Mouse (Mus musculus): ENCODE data around the gene Cryaa. TPM values are rescaled to one million over a fixed set of nuclear protein-coding genes. Genes with fewer than 3 reads are reported as not detected.

The Cryaa gene
- not detected for total RNA-seq (2021)
- long read RNA-seq, experiment 1: 0 reads
- long read RNA-seq, experiment 2: 0 reads

DNA sequence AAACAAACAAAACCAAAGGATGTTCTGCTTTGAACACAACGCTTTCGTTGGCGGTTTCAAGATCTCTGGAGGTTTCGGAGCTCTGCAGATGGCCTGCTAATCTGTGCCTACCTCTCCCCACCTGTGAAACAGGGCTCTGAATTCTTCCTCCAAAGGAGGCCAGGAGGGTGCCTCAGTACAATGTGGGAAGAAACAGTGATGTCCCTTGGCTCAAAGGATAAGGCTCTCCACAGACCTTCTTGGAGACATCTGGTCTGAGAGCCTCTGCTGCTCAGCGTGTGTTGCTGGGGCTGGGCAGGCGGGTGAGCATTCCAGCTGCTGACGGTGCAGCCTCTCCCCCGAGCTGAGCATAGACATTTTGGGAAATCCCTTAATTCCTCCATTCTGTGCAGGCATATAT is at the start of gene Cryaa:
Gene Cryaa, plus strand, starts transcription at position 301 of the 400 bp plus-strand sequence.
- DNase-seq: no peak

DNA sequence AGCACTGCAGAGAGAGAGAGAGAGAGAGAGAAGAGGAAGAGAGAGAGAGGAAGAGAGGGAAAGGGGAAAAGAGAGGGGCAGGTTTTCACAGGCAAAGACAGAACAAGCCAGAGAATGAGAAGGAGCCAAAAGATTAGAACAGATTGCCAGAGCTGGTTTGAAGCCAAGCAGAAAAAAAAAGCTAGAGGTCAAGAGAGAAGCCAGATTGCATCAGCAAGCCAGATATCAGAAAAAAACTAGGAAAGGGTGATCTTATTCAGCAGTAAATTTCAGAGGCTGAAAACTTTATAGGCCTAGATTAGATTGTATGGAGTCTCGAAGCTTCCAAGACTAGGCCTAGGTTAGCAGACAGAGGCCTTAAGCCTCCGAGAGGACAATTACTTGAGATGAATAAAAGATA is 49.6 kb upstream of the Cryaa start:
- no peak for DNase-seq

DNA sequence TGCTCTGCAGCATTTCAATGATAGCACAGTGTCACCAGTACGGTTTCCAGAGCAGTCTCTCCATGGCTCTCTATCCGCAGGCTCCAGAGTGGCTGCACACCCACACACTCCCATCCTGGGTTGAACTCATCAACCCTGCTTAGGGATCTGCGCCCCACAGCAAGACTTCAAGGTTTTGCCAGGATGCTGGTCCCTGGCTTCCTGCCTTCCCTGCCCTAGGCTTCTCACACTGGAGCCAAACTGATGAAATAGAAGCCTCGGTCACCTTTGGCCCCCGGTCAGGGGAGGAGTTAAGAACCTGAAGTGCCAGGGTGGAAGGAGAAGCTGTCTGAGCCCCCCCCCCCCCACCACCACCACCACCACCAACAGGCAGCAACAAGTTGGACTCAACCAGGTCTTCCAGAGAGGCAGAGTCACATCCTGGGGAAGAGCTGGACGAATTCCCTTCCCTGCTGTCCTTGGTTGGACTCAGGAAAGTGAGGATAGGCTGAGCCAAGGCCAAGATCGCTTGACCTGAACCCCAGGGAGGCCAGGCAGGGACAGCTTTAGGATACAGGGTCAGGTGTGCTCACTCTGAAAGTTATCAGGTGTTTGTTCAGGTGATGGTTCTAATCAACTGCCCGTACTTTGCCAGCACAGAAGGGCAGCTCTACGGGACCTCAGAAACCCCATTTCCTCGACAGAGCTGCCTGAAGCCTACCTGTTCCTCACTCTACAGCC is 46.4 kb upstream of the Cryaa start:
- DNase-seq: no peak

DNA sequence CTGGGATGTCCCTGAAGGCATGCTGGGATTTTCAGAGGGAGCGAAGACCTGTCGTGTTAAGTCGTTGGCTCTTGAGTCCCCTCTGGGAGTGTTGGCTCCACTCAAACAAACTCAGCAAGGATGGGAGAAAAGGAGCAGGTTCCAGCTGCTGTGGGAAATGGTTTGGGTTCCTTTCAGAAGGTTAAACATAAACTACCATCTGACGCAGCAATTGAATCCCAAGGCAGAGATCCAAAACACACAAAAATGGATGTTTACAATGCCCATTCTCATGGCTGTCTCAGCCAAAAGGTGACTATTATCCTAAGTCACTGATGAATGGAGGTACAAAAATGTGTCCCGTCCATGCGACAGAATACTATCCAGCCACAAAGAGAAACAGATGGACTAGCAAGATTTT is 44.6 kb upstream of the Cryaa start:
- no peak for DNase-seq

DNA sequence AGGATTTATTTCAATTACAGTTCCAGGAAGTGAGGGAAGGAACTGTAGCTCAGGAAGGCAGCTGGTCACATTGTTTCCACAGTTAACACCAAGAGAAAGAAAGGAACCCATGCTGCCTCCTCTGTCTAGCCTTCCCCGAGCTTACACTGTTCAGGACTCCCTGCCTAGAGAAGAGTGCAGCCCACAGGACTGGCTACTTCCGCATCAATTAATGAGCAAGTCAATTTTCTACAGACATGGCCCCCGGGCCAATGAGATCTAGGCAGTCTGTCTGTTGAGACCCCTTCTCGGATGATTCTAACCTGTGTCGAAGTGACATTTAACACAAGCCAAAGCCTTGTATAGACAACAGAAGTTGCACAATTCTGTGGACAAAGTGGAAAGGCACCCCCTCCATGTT is 42.7 kb upstream of the Cryaa start:
- no peak for DNase-seq

DNA sequence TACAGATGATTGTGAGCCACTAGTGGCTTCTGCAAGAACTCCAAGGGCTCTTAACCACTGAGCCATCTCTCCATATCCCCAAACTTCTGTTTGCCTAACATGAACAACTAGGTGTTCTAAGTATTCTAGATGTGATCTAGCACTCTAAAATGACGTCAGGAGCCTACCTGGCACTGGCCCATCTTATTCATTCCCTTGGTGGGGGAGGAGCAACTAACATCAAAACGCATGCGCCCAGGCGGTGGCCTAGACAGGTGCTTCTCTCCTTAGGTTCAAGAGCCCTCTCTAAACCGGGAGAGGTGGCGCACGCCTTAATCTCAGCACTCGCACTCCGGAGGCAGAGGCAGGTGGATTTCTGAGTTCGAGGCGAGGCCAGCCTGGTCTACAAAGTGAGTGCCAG is 41.8 kb upstream of the Cryaa start:
- no peak for DNase-seq

DNA sequence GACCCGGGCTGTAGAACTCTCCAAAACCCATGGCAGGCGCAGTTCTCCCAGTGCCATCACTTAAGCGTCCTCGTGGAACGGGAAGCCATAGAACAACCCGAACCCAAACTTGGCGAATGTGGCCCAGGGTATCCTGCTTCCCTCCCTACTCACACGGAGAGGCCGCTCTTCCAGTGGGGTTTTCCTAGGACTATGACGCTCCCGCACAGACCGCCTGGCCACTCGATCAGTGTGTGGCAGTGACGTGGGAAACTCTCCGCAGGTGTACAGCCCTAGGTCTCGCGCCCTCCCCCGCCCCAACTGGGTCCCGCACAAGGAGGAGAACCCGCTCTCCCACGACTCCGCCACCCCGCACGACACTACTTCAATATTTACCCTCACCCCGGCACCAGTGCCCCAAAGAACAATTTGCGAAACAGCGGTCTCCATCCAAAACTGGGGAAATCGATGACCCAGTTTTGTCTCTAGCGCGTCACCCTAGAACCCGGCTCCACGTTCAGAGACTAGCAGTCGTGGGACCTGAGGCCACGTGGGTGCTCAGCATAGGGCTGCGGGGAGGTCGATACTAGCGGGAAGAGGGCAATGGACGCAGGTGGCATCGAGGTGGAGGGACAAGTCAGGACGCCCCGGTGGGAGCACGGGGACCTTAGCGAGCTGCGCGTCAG is 41.2 kb upstream of the Cryaa start:
- DNase-seq: no peak

DNA sequence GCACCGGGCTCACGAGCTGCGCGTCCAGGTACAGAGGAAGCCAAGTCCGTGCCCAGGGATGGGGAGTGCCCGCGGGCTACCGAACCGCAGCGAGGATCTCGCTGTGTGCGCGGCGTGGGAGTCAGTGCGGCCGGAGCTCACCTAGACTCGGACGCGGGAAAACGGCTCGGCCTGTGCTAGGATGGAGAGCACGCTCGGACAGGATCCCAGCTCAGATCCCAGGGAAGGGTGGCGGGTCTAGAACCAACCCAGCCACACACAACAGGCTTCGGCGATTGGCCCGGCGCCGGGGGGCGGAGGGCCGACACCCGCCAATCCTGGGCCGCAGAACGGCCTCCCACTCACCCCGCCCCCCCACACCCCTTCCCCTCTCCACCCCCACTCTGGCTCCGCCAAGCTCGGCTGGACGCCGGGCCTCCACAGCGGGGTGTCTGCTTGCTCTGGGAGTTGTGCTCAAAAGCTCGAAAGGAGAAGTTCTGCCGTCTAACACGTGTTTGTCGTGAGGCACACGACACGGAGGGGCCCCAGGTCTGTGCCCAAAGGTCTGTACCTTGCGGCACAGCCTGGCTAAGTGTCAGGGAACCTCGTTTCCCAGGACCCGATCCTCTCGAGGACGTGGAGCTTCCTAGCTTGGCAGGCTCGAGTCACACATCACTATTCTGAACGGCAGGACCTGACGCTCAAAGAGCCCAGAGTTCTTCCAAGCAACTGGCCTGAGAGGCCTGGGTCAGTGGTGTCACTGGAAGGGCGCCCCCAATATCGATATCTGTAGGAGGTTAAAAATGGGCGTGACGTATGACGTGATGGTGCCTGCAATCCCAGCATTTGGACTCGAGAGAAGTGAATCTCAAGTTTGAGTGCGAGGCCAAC is 40.4 kb upstream of the Cryaa start, which contains the start of gene Cbs:
Gene Cbs, minus strand, starts transcription at position 297 of the 870 bp plus-strand sequence.
- peak; percentile 86 for DNase-seq

DNA sequence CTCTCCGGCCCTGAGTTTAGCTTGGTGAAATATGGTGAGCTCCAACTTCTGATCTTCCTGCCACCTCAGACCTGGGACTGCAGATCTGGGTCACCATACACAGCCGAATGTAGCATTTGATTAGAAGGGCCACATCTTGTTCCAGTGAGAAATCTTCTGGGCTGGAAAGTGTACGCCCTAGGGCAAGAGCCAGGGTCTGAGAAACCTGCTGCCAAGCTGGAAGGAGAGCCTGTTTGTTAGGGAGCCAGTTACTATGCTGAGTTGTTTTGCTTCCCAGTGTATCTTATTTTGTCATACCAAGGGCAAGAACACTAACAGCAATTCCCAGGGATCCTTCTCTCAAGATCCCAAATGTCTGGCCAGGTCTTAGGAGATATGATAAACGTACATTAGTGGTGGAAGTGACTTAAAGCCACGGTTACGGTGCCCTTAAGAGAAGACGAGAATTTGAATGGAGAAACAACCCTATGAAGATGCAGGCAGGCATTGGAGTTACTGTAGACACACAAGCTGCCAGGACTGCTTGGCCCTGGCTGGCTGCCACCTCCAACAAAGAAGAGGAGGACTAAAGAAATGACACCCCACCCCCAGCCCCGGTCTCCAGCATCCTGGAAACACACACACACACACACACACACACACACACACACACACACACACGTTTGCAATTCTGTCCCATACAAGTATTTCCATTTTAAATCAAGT is 39.6 kb upstream of the Cryaa start:
- no peak for DNase-seq

DNA sequence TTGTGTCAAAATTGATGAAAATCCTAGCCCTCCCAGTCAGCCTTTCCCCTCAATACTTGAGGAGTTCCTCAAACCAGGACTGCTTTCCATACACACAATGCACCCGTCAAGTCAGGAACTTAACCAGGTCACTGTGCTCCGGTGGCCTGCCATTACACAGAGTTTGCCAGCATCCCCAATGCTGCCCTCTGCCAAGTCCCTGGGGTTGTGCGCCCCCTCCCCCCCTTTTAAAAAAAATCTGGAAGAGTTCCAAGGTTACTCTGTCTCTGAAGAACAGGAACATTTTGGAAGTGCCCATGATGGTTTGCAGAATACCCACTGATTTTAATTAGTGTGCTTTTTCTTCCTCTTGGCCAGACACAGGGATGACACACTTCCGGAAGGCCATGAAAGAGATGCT is 38.0 kb upstream of the Cryaa start:
- DNase-seq: no peak

DNA sequence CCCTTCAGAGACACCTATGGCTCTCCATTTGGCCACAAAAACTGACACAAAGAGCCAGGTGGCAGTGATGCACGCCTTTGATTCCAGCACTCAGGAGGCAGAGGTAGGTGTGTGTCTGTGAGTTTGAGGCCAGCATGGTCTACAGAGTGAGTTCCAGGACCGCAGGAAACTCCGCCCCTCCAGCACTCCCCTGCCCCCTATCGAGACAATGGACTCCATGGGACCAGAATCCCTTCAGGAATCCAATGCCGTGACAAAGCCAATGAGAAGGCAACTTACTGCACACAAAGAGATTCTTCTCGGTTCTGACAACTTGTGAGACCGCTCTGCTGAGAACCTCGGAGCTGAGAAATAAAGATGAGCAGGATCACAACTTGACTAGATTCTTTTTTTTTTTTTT is 35.3 kb upstream of the Cryaa start:
- no peak for DNase-seq

DNA sequence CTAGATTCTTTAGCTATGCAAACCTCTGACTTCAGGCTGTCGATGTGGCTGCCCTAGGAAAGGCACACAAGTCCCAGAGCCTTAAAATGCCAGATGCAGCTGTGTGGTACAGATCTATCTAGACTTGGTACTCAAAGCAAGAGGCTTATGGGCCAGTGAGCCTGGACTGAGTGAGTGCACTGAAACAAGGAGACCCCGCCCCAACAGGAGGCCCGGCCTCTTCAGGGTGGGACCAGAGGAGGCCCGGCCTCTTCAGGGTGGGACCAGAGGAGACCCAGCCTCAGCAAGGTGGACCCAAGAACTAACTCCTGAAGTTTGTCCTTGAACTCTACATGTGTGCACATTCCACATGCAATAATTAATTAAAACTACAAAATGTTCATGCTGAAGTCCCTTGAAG is 34.7 kb upstream of the Cryaa start:
- no peak for DNase-seq

DNA sequence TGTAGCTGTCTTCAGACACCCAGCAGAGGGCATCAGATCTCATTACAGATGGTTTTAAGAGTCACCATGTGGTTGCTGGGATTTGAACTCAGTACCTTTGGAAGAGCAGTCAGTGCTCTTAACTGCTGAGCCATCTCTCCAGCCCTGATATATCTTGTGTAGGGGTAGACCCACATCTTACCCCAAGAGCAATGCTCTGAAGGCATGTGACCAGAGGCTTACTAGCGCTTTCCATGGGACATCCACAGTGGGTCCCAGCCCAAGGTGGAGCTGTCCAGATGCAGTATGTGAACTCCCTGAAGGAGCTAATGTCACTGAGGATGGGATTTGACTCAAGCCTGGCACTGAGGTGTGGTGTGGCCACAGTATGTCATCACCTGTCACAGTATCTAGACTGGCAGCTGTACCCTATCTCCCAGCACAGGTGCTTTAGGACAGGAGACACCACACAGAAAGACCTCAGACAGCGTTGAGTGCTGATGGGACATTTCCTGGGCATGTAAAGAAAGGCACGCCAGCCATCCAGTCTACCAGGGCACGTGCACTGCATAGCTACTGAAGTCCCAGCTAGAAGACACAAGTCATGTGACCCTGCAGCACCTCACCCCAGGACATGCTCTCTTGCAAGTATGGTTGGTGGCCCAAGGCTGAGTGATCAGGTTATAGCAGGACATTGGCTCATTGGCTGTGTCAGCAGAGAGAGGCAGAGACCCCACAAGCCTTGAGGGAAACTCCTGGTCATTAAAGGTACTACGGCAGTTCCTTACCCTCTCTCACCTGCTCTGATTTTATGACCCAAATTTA is 31.2 kb upstream of the Cryaa start:
- no peak for DNase-seq

DNA sequence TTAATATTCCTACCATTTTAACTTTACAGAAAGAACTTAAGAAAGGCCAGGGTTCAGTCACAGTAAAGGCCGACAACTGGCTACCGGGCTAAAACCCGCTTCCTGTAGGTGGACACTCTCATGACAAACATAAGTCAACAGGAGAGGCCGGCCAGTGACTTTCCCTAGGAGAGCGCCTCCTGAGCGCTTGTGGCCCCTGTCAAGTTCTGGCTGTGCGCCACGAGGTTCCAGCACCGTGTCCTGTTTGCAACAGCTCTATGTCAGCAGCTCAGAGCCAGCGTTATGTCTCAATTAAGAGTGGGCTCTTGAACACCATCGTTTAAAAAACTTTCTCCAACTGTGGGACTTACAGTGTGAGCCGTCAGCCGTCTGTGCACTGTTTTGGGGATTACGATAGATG is 25.5 kb upstream of the Cryaa start:
- no peak for DNase-seq

DNA sequence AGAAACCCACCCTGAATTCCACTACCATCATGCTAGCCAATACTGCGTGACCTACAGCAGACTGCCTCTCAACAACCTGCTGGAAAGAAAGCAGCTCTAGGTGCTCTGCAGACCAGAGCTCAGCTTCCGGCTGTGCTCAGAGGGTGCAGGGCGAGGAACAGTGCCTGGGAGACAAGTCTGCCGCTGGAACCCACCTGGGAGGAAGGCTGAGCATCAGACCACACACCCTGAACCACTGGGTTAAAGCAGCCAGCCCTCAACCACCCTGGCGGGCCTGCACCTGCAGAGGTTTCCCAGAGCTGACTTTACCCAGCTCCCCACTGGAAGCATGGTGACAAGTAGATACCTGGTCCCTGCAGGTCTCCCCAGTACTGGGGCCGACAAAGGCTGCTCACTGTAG is 24.3 kb upstream of the Cryaa start:
- DNase-seq: no peak

DNA sequence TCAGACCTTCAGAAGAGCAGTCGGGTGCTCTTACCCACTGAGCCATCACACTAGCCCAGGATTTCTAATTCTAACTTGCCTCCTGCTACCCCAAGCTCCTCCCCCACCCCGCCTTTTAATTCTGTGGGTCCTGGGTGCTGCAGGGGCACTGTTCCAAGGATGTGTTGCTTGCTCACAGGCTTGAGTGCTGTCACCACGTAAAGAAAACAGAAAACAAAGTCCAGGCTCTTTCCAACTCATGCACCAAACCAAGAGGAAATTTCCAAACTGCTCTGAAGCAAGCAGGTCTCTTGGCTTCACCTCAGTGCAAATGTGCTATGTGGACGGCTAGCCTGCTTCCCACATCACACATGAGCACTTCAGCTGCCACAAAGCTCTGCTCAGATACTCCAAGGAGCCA is 22.2 kb upstream of the Cryaa start:
- no peak for DNase-seq

DNA sequence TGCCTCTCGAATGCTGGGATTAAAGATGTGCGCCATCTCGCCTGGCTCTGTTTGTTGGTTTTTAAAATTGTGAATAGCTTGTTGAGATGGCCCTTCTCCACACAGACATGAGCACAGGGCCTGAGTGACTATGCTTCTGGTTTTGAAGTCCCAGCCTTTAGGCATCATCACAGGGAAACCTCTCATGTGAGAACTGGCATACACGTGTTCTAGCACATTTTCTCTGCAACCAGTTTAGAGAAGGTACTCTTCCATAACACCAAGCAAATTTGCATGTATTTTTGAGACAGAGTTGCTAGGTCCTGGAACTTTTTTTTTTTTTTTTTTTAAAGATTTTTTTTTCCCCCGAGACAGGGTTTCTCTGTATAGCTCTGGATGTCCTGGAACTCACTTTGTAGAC is 20.9 kb upstream of the Cryaa start:
- DNase-seq: no peak

DNA sequence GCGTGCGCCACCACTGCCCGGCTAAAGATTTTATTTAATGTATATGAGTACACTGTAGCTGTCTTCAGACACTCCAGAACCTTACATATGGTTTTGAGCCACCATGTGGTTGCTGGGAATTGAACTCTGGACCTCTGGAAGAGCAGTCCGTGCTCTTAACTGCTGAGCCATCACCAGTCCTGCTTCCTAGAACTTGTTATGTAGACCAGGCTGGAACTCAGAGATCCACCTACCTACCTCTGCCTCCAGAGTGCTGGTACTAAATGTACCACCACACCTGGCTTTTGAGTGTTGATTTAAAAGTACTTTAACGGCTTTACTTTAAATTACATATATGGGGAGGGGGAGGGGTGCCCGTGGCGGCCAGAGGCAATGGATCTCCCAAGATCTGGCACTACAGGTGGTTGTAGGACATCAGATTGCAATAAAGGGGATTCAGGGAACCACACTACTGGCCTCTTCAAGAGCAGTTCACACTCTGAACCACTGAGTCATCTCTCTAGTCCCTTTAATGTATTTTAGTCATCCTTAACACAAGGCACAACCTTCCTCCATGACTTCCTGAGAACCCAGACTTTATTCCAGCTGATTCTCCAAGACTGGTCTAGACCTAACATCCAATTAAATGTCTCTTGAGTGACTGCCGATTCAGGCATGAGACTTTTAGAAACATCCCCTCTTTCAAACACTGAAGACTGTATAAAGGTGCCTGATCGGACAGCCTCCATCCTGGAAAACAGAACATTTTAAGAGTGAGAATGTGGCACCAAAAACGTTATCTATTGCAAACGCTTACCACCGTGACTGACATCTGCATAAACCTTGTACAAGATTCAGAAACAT is 20.2 kb upstream of the Cryaa start:
- DNase-seq: no peak

DNA sequence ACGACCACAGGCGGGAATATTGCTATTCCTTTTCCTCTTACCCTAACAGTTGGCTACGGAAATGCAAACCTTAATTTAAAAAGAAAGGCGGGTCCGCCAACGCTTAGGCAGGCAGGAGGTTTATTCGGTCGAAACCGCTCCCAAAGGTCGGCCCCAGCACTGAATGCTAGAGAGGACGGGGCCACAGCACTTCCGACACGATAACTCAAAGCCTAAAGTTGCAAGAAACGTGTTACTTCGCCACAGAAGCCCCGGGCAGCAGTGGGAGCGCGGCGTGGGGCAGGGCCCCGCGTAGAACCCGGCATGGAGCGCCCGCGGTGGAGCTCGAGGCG is 19.5 kb upstream of the Cryaa start:
- no peak for DNase-seq

DNA sequence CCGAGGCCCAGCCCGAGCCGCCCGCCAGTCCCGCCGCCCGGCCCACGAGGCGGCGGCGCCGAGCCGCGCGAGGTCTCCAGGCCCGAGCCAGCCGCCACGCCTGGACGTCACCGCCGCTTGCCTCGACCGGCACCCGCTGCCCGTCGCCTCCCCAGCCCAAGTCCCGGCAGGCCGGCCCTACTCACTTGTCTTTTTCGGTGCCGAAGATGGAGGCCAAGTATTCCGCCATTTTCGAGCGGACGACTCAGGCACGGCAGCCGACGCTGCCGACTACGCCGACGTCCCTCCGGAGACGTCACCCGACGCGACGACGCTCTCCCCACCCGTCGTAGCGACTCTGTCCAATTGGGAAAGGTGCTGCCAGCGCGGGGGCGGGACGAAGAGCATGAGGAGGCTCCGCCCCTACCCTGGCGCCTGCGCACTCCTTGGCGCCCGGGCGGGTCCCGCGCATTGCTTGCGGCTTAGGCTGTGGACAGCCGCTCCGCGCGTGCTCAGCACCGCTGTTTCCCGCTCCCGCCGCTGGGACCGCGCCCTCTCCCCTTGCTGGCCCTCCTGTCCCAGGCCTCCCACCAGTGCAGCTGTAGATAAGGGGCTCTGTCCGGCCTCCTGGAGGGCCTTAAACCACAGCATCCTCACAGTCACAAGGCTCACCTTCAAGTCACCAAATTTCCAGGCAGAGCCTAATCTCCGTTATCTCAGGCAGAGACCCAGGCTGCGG is 19.0 kb upstream of the Cryaa start, which contains the start of gene U2af1:
Gene U2af1, minus strand, starts transcription at position 425 of the 718 bp plus-strand sequence.
- DNase-seq: peak; percentile 97
